Mouse (Mus musculus) stomach, embryonic 15.5 days (tissue): ENCODE results near the gene Cym. TPM values are rescaled to one million over a fixed set of nuclear protein-coding genes. Genes with fewer than 3 reads are reported as not detected.

Source experiments
- ATAC-seq: fragments of 200-750 bp; cut with Nextera tagmentation; 2 replicates; pipeline ENCODE4 v1.8.0; 2017; ENCODE audit warnings: low read depth, moderate number of reproducible peaks, moderate TSS enrichment; ENCODE audit not compliant: insufficient read depth, low FRiP score
- H3K27ac ChIP-seq: fragments of 300-500 bp; sonication (generic); 2 replicates; pipeline ENCODE4 v1.5.1; 2015; ENCODE audit warnings: mild to moderate bottlenecking, inconsistent platforms
- H3K27me3 ChIP-seq: fragments of 300-500 bp; sonication (generic); replicated peaks from 2 replicates; pipeline ENCODE4 v1.6.1; 2015; ENCODE audit warnings: inconsistent platforms
- H3K36me3 ChIP-seq: fragments of 300-500 bp; sonication (generic); 2 replicates; pipeline ENCODE4 v1.6.1; 2015; ENCODE audit warnings: inconsistent platforms
- H3K4me1 ChIP-seq: fragments of 300-500 bp; sonication (generic); 2 replicates; pipeline ENCODE4 v1.6.1; 2015; ENCODE audit warnings: inconsistent platforms
- H3K4me2 ChIP-seq: fragments of 300-500 bp; sonication (generic); 2 replicates; pipeline ENCODE4 v1.6.1; 2015; ENCODE audit warnings: mild to moderate bottlenecking, inconsistent platforms
- H3K4me3 ChIP-seq: fragments of 300-500 bp; sonication (generic); replicated peaks from 2 replicates; pipeline ENCODE4 v1.5.1; 2015; ENCODE audit warnings: inconsistent platforms
- H3K9ac ChIP-seq: fragments of 300-500 bp; sonication (generic); 2 replicates; pipeline ENCODE4 v1.6.1; 2015; ENCODE audit warnings: inconsistent platforms
- H3K9me3 ChIP-seq: fragments of 300-500 bp; sonication (generic); 2 replicates; pipeline ENCODE4 v1.6.1; 2016; ENCODE audit warnings: inconsistent platforms
- WGBS: fragments of 180-500 bp; shearing (Covaris S2); methylation state at CpG from one replicate; pipeline ENCODE4 v1.1.7; 2015; 5-methylcytosine and 5-hydroxymethylcytosine counted together
- polyA plus RNA-seq: library from polyadenylated mRNA; unstranded; fragments of >200 nt; fragmentation: Nextera tagmentation; extraction: Ambion mirVana; gene quantifications from 2 replicates; pipeline ENCODE4 v1.2.1, GENCODE M21; 2015

The Cym gene
- polyA plus RNA-seq, 1 experiment from 2014 or later, result 3,013 TPM

DNA sequence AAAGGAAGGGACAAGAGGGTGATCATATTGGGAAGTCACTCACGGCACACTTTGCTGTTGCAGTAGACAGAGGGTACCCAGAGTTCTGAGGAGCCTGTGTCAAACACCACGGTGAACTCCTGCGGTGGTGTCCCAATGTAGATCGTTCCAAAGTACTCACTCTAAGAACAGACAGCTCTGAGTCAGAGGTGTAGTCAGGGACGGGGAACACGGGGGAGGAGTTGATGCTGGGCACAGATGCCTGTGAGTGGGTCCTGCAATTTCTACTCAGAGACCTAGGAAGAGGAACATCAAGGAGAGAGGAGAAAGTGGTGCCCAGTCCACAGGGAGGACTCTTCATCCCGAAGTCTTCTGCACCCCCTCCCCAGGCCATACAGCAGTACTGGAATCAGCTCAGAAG lies 3.0 kb downstream of the Cym start:
- ATAC-seq, result no peak
- H3K4me1 ChIP-seq, result no peaks in the 10 kb centered on the region
- H3K9ac ChIP-seq, result no peak overlapping the region
- 82% methylated on average over 7 of the region's 7 CpGs for WGBS
- no peaks in the 10 kb centered on the region for H3K9me3 ChIP-seq
- no peak overlapping the region for H3K4me3 ChIP-seq
- H3K36me3 ChIP-seq, result no peaks in the 10 kb centered on the region
- no peak overlapping the region for H3K27ac ChIP-seq
- no peaks in the 10 kb centered on the region for H3K27me3 ChIP-seq
- no peak overlapping the region; the same call in 1 of the 2 replicates for H3K4me2 ChIP-seq

DNA sequence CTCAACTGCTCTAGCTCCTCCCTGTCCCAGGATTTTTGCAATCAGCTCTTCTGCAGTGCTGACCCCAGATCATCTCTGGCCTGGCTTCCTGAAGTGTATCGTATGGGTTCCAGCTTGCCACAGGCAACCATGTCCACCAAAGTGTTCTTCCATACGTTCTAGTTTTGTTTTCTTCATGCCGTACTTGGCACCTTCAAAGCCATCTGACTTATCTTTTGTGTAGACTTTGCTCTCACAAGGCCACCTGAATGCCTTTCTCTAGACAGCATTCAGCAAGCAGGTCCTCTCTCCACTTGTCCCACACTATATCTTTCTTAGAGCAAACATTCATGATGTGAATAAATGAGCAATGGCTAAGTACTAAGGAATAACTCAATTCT lies 4.4 kb downstream of the Cym start:
- Histone ChIP-seq H3K4me2 (no peak overlapping the region), H3K27ac (no peak overlapping the region), H3K36me3 (no peaks in the 10 kb centered on the region), H3K4me1 (no peaks in the 10 kb centered on the region), H3K9me3 (no peaks in the 10 kb centered on the region), H3K27me3 (no peaks in the 10 kb centered on the region), H3K4me3 (no peak overlapping the region), H3K9ac (no peak overlapping the region)
- ATAC-seq, result no peak
- 69% methylated on average over 3 of the region's 3 CpGs for WGBS

GRCm38 (mm10) chr3:107216400-107217100 lies 5.0 kb downstream of the Cym start:
- WGBS, result 59% methylated on average over 8 of the region's 8 CpGs
- H3K4me3 ChIP-seq, result no peak overlapping the region
- H3K36me3 ChIP-seq, result no peaks in the 10 kb centered on the region
- H3K4me2 ChIP-seq, result no peak overlapping the region
- H3K27ac ChIP-seq, result no peak overlapping the region
- ATAC-seq, result no peak
- no peak overlapping the region for H3K9ac ChIP-seq
- H3K9me3 ChIP-seq, result no peaks in the 10 kb centered on the region
- H3K27me3 ChIP-seq, result no peaks in the 10 kb centered on the region
- H3K4me1 ChIP-seq, result no peaks in the 10 kb centered on the region

- Histone ChIP-seq H3K4me3 (no peak overlapping the region), H3K4me2 (no peak overlapping the region), H3K36me3 (no peaks in the 10 kb centered on the region), H3K27me3 (no peaks in the 10 kb centered on the region), H3K4me1 (no peaks in the 10 kb centered on the region), H3K9me3 (no peaks in the 10 kb centered on the region), H3K9ac (no peak overlapping the region), H3K27ac (no peak overlapping the region)
- ATAC-seq, result no peak
- WGBS, result 79% methylated on average over 5 of the region's 5 CpGs
Measured at GRCm38 (mm10) chr3:107214606-107215005, 6.9 kb downstream of the Cym start.

- H3K36me3 ChIP-seq, result no peaks in the 10 kb centered on the region
- H3K4me1 ChIP-seq, result no peaks in the 10 kb centered on the region
- H3K4me3 ChIP-seq, result no peak overlapping the region
- no peak for ATAC-seq
- H3K9ac ChIP-seq, result no peak overlapping the region
- no peak overlapping the region for H3K4me2 ChIP-seq
- 57% methylated on average over 7 of the region's 7 CpGs for WGBS
- H3K27ac ChIP-seq, result no peak overlapping the region
- no peaks in the 10 kb centered on the region for H3K27me3 ChIP-seq
- H3K9me3 ChIP-seq, result no peaks in the 10 kb centered on the region
Measured at GRCm38 (mm10) chr3:107207625-107208253, 13.8 kb downstream of the Cym start.

DNA sequence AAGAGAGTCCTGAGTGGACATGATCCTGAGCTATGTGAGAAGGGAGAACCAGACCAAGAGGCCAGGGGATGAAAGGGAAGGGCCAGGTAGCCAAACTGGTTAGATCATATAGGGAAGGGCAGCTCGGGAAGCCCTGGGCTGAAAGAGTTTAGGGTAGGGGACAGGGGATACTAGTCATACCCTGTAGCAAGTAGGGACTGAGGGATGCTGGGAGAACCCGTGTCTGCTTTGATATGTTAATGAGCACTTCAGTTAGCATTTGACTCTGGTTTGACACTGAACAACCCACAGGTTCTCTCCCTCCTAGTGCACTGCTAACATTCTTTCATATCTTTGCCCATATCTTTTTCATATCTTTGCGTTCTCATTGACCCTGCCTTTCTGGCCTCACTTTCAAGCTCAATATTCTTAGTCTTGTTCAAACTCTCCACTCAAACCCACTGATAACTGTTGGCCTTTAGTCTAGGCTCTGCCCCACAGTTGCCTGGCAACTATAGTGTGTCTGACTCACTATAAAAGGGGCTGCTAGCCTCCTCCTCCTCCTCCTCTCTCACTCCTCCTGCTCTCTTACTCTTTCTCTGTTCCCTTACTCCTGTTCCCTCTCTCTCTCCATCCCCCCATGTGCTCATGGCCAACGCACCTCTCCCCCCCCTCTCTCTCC lies 14.9 kb downstream of the Cym start:
- Histone ChIP-seq H3K27me3 (no peaks in the 10 kb centered on the region), H3K4me3 (no peak overlapping the region), H3K36me3 (no peaks in the 10 kb centered on the region), H3K9me3 (no peaks in the 10 kb centered on the region), H3K9ac (no peak overlapping the region), H3K4me2 (no peak overlapping the region), H3K27ac (no peak overlapping the region), H3K4me1 (no peaks in the 10 kb centered on the region)
- ATAC-seq, result peak; percentile 56
- WGBS, result 29% methylated on average over 4 of the region's 4 CpGs

DNA sequence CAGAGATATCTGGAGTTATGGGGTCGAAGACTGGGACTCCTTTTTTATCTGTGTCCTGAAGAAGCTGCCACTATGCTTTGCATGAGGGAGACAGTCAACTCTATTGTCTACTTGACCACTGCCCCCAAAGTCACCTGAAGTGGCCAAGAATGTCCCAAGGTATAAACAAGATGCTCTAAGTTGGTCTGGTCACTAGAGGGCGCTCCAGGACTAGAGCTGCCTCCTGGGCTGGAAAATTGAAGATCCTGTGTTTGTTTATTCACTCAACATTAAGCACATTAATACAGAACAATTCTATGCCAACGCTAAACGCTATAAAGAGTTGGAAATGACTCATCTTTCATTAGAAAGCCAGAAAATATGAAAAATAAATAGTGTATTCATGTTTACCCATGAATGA lies 15.5 kb downstream of the Cym start:
- no peak overlapping the region for H3K4me2 ChIP-seq
- WGBS, result 7% methylated on average over 4 of the region's 4 CpGs
- no peaks in the 10 kb centered on the region for H3K9me3 ChIP-seq
- no peaks in the 10 kb centered on the region for H3K4me1 ChIP-seq
- H3K27ac ChIP-seq, result no peak overlapping the region
- no peaks in the 10 kb centered on the region for H3K36me3 ChIP-seq
- no peak overlapping the region for H3K4me3 ChIP-seq
- no peak overlapping the region for H3K9ac ChIP-seq
- no peaks in the 10 kb centered on the region for H3K27me3 ChIP-seq
- no peak for ATAC-seq

- Histone ChIP-seq H3K4me2 (no peak overlapping the region), H3K4me3 (no peak overlapping the region), H3K4me1 (no peaks in the 10 kb centered on the region), H3K9me3 (no peaks in the 10 kb centered on the region), H3K27me3 (no peaks in the 10 kb centered on the region), H3K36me3 (no peaks in the 10 kb centered on the region), H3K27ac (no peak overlapping the region), H3K9ac (no peak overlapping the region)
- ATAC-seq, result no peak
Measured at GRCm38 (mm10) chr3:107205170-107205569, 16.4 kb downstream of the Cym start.

DNA sequence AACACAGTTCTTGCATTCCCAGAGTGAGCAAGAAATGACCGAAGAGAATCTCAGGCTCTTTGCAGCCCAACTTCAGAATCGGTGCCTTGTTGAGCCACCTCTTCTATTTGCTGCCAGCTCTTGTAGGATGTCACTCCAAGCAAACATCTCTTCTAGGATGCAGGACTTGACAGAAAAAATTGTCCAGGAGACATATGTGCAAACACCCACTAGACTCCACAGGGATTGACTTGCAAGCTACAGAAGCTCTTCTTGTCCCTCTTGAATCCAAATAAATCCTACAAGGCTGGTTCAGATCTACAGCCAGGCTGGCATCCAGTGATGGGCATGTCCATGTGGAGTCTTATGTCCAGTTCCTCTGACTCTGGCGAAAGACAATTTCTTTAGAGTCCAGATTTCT lies 17.1 kb downstream of the Cym start:
- H3K4me1 ChIP-seq, result no peaks in the 10 kb centered on the region
- no peak for ATAC-seq
- no peak overlapping the region for H3K4me2 ChIP-seq
- 84% methylated on average over 3 of the region's 3 CpGs for WGBS
- no peak overlapping the region for H3K4me3 ChIP-seq
- no peaks in the 10 kb centered on the region for H3K36me3 ChIP-seq
- H3K27ac ChIP-seq, result no peak overlapping the region
- H3K9me3 ChIP-seq, result no peaks in the 10 kb centered on the region
- H3K27me3 ChIP-seq, result no peaks in the 10 kb centered on the region
- H3K9ac ChIP-seq, result no peak overlapping the region

GRCm38 (mm10) chr3:107201310-107202180 lies 20.0 kb downstream of the Cym start:
- no peaks in the 10 kb centered on the region for H3K9me3 ChIP-seq
- no peak overlapping the region for H3K4me3 ChIP-seq
- no peaks in the 10 kb centered on the region for H3K4me1 ChIP-seq
- no peak overlapping the region for H3K4me2 ChIP-seq
- no peak for ATAC-seq
- H3K27me3 ChIP-seq, result no peaks in the 10 kb centered on the region
- 25% methylated on average over 9 of the region's 9 CpGs for WGBS
- no peak overlapping the region for H3K9ac ChIP-seq
- H3K36me3 ChIP-seq, result no peaks in the 10 kb centered on the region
- no peak overlapping the region for H3K27ac ChIP-seq

GRCm38 (mm10) chr3:107188226-107188899 lies 33.2 kb downstream of the Cym start:
- no peak overlapping the region for H3K4me2 ChIP-seq
- WGBS, result 33% methylated on average over 6 of the region's 6 CpGs
- H3K4me1 ChIP-seq, result no peaks in the 10 kb centered on the region
- H3K4me3 ChIP-seq, result no peak overlapping the region
- H3K36me3 ChIP-seq, result no peaks in the 10 kb centered on the region
- H3K9me3 ChIP-seq, result no peaks in the 10 kb centered on the region
- no peaks in the 10 kb centered on the region for H3K27me3 ChIP-seq
- no peak; the same call in 1 of the 2 replicates for ATAC-seq
- no peak overlapping the region for H3K9ac ChIP-seq
- H3K27ac ChIP-seq, result no peak overlapping the region
